Mouse (Mus musculus) liver, embryonic 14.5 days (tissue): ENCODE data around the gene Farp2. TPM values are rescaled to one million over a fixed set of nuclear protein-coding genes. Genes with fewer than 3 reads are reported as not detected.
A peak's percentile ranks its signal among the peaks of the same experiment; 100 is the strongest.
"Not testable (repeated sequence)": the region's sequence is repeated elsewhere in the genome, so short reads cannot be mapped to it uniquely, and the experiment has no call there.

Experiments
- ATAC-seq: fragments of 200-750 bp; cut with Nextera tagmentation; 2 replicates; pipeline ENCODE4 v1.8.0; 2017; ENCODE audit warnings: moderate number of reproducible peaks, mild to moderate bottlenecking, moderate library complexity; ENCODE audit not compliant: insufficient read depth
- DNase-seq, 3 experiments: peaks; one replicate each; pipeline ENCODE4 v3.0.0-alpha.2; 2012 to 2013; ENCODE audit warnings: low read depth in 3 of 3, low spot score in 3 of 3
- H3K27ac ChIP-seq: fragments of 300-500 bp; sonication (generic); 2 replicates; pipeline ENCODE4 v1.5.1; 2014; ENCODE audit warnings: moderate library complexity, mild to moderate bottlenecking, control low read depth, inconsistent platforms
- H3K27me3 ChIP-seq: fragments of 300-500 bp; sonication (generic); 2 replicates; pipeline ENCODE4 v1.6.1; 2014; ENCODE audit warnings: mild to moderate bottlenecking, low read length, moderate library complexity; ENCODE audit not compliant: control insufficient read depth, insufficient read depth
- H3K36me3 ChIP-seq: fragments of 300-500 bp; sonication (generic); replicated peaks from 2 replicates; pipeline ENCODE4 v1.6.1; 2014; ENCODE audit warnings: low read depth; ENCODE audit not compliant: control insufficient read depth, insufficient read depth
- H3K4me1 ChIP-seq, 2 experiments: fragments of 200-500 bp in 1 of 2; fragments of 300-500 bp in 1 of 2; sonication (generic) in 1 of 2; replicated peaks; 2 replicates each; pipeline ENCODE4 v1.6.1; 2012 to 2014; ENCODE audit warnings: antibody characterized with exemption in 1 of 2, inconsistent platforms in 1 of 2, low read length in 1 of 2; ENCODE audit not compliant: control insufficient read depth in 2 of 2, insufficient read depth in 2 of 2
- H3K4me2 ChIP-seq: fragments of 300-500 bp; sonication (generic); 2 replicates; pipeline ENCODE4 v1.6.1; 2014; ENCODE audit warnings: low read depth, mild to moderate bottlenecking, control low read depth, moderate library complexity
- H3K4me3 ChIP-seq, 2 experiments: fragments of 200-500 bp in 1 of 2; fragments of 300-500 bp in 1 of 2; sonication (generic) in 1 of 2; 2 replicates each; pipeline ENCODE4 v1.5.1; 2012 to 2014; ENCODE audit warnings: low read depth in 2 of 2, low read length in 2 of 2, mild to moderate bottlenecking in 2 of 2, control low read depth in 1 of 2, inconsistent platforms in 1 of 2, moderate library complexity in 1 of 2; ENCODE audit not compliant: insufficient read depth in 1 of 2
- H3K9ac ChIP-seq: fragments of 300-500 bp; sonication (generic); replicated peaks from 2 replicates; pipeline ENCODE4 v1.6.1; 2014; ENCODE audit warnings: mild to moderate bottlenecking, control low read depth, moderate library complexity
- H3K9me3 ChIP-seq: fragments of 300-500 bp; sonication (generic); 2 replicates; pipeline ENCODE4 v1.6.1; 2016; ENCODE audit warnings: low read length, mixed read lengths; ENCODE audit not compliant: control insufficient read depth
- CTCF ChIP-seq: IDR thresholded peaks from 2 replicates; pipeline ENCODE4 v1.5.1; 2016; ENCODE audit warnings: antibody characterized with exemption, low read depth, control low read depth
- EP300 ChIP-seq: IDR thresholded peaks from 2 replicates; pipeline ENCODE4 v1.6.1; 2016; ENCODE audit warnings: antibody characterized with exemption, low read depth
- WGBS: fragments of 180-500 bp; shearing (Covaris S2); extraction: QIAGEN DNeasy Blood & Tissue Kit; methylation state at CpG from one replicate; pipeline ENCODE4 v1.1.7; 2014; ENCODE audit not compliant: insufficient replicate concordance; 5-methylcytosine and 5-hydroxymethylcytosine counted together
- polyA plus RNA-seq, 2 experiments: library from polyadenylated mRNA; depleted of rRNA in 1 of 2; stranded (reverse) in 1 of 2; unstranded in 1 of 2; fragments of >200 nt; fragmentation: Nextera tagmentation in 1 of 2; extraction: Ambion mirVana in 1 of 2; gene quantifications; 2 replicates each; pipeline versions ENCODE4 v1.2.1 to v1.2.3; 2012 to 2014

Gene Farp2
- polyA plus RNA-seq, 2 experiments = 0.61 to 1.2 TPM

- no peak overlapping the region for H3K4me2 ChIP-seq
- DNase-seq = no peak
- H3K27me3 ChIP-seq = no peaks in the 10 kb centered on the region
- peaks cover 29% of the 10 kb centered on the region for H3K36me3 ChIP-seq
- no peak overlapping the region for H3K27ac ChIP-seq
- 41% methylated on average over 3 of the region's 3 CpGs for WGBS
- no peaks in the 10 kb centered on the region for H3K9me3 ChIP-seq
- H3K4me1 ChIP-seq = no peaks in the 10 kb centered on the region
- no peak overlapping the region for H3K9ac ChIP-seq
- H3K4me3 ChIP-seq = no peak overlapping the region
- ATAC-seq = no peak
- TF ChIP-seq CTCF (no peak), EP300 (no peak)
These were observed 16.6 kb upstream of the Farp2 start for GRCm38 (mm10) chr1:93495312-93495711.

DNA sequence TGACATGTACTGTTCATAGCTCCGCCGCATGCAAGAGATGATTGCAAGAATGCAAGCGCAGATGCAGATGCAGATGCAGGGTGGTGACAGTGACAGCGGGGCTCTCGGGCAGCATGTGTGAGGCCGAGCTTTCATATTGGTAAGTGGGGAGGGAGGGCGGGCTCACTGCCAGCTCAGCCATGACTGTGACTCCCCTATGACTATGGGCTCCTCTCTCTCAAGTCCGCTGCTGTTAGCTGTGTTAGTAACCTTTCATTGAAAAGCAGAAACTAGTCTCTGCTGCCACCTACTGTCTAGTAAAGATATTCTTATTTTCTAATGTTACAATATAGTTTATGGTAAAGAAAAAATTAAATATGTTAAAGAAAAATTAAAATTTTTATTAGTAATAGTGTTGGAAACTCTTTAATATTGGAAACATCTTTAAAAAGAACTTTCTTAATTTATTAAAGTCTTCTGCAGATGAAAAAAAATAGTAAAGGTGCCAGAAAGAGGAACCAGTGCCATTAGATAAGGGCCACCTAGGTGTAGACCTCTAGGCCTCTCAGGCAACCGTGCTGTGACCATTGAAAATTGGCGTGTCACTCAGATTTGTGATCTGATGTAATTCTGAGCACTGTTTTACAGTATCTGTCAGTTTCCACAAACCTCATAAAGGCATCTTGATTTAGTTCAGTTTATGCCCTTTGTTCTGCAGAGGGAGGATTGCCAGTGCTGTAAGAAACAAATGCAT lies 4.8 kb upstream of the Farp2 start:
- H3K4me3 ChIP-seq = no peak overlapping the region
- no peak overlapping the region for H3K9ac ChIP-seq
- H3K36me3 ChIP-seq = peaks cover 41% of the 10 kb centered on the region
- no peak overlapping the region for H3K27ac ChIP-seq
- H3K4me2 ChIP-seq = no peak overlapping the region
- H3K4me1 ChIP-seq = peaks cover 3 to 4% of the 10 kb centered on the region in 2 experiments; a peak in 3 of 4 replicates
- no peaks in the 10 kb centered on the region for H3K9me3 ChIP-seq
- WGBS = 48% methylated on average over 10 of the region's 10 CpGs
- DNase-seq (peak; percentile 10 to 37 (median 26)), ATAC-seq (no peak)
- no peaks in the 10 kb centered on the region for H3K27me3 ChIP-seq
- TF ChIP-seq EP300 (no peak), CTCF (peak; percentile 50)

DNA sequence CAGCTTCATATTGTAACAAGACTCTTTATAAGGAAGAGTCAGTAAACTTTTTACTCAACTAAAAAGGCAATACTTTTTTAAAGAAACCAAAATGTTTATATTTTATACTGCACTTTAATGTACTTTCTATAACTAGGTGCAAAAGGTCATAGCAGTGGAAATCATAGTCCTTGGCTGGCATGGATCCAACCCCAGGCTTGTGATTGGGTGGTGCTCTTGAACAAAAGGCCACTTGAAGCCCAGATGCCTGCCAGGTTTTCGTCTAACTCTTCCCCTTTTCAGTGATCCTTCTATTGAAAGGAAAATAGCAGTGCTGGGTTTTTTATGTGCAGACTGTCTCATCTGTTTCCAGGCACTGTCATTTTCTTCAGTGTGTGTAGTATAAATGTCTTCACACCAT lies 3.3 kb upstream of the Farp2 start:
- DNase-seq, H3K9me3 ChIP-seq, ATAC-seq, H3K27me3 ChIP-seq, H3K27ac ChIP-seq, H3K4me3 ChIP-seq, H3K9ac ChIP-seq, H3K4me1 ChIP-seq, H3K4me2 ChIP-seq: not testable (repeated sequence)
- H3K36me3 ChIP-seq = peaks cover 31% of the 10 kb centered on the region
- 25% methylated on average over 1 of the region's 1 CpGs for WGBS

DNA sequence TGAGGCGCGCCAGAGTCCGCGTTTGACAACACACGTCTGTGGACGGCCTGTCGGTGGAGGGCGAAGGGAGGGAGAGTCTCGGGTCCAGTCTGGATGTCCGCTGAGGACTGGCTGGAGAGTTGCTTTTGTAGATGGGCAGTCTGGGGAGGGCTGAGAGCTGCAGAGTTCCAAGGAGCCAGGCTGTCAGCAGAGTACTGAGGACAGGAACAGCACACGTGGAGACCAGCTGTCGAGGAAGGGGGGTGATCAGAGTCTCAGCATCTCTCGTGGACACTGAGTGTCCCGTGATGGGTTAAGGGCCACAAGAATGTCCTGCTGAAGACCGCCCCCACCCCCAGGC lies 442 bp downstream of the Farp2 start:
- ATAC-seq = peak; percentile 2; the same call in 1 of the 2 replicates
- TF ChIP-seq EP300 = no peak
- no peak for TF ChIP-seq CTCF
- Histone ChIP-seq H3K9ac (peak overlapping the region; percentile 61), H3K27ac (no peak overlapping the region), H3K36me3 (peaks cover 7% of the 10 kb centered on the region), H3K4me1 (peaks cover 4 to 6% of the 10 kb centered on the region in 2 experiments), H3K9me3 (no peaks in the 10 kb centered on the region), H3K4me2 (peak overlapping the region; percentile 89), H3K4me3 (peak overlapping the region; percentile 42 to 63), H3K27me3 (no peaks in the 10 kb centered on the region)
- no peak for DNase-seq
- WGBS = 8% methylated on average over 15 of the region's 15 CpGs

DNA sequence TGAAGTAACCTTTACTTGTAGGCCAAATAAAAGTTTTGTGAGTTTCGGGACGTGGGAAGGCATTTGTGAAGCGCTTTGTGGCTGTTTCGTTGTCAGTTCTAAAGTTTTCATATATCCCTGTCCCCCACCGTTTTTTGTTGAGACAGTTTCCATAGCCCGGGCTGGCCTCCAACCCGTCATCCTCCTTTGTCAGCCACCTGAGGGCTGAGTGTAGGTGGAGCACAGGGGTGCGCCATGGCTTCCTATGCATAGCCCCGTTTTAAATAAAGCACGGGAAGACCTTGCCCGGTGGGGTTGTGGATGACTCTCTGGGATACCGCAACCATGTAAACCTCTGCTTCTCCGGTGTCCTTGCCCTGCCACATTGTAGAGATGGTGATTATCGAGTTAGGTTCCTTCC lies 1.3 kb downstream of the Farp2 start:
- WGBS = 72% methylated on average over 14 of the region's 14 CpGs
- Histone ChIP-seq H3K4me1 (peaks cover 4 to 6% of the 10 kb centered on the region in 2 experiments), H3K4me3 (no peak overlapping the region), H3K27ac (no peak overlapping the region), H3K9ac (no peak overlapping the region), H3K4me2 (peak overlapping the region; percentile 89; the same call in 1 of the 2 replicates), H3K36me3 (peaks cover 4% of the 10 kb centered on the region), H3K9me3 (no peaks in the 10 kb centered on the region), H3K27me3 (no peaks in the 10 kb centered on the region)
- no peak for TF ChIP-seq CTCF
- TF ChIP-seq EP300 = no peak
- DNase-seq (no peak), ATAC-seq (no peak)
